Mouse (Mus musculus): ENCODE measurements around the gene Glmn. TPM values are rescaled to one million over a fixed set of nuclear protein-coding genes. Genes with fewer than 3 reads are reported as not detected.

Glmn gene
- polyA plus RNA-seq, 1 experiment: 0.46 TPM

GRCm38 (mm10) chr5:107569148-107569547 lies 28.5 kb downstream of the Glmn start:
- Histone ChIP-seq H3K36me3 (replicated peaks; ENCODE audit: low read length) (peaks cover 70% of the 10 kb centered on the region), H3K4me1 (peaks cover 17% of the 10 kb centered on the region), H3K4me3 (replicated peaks) (peak overlapping the region; percentile 23), H3K9me3 (peaks cover 18% of the 10 kb centered on the region), H3K27me3 (replicated peaks) (no peaks in the 10 kb centered on the region)
- TF ChIP-seq FLI1 (IDR thresholded peaks at IDR 0.05; ENCODE audit: low read length) (no peak), GATA1 (IDR thresholded peaks at IDR 0.05; ENCODE audit: borderline replicate concordance, low read length) (no peak)

DNA sequence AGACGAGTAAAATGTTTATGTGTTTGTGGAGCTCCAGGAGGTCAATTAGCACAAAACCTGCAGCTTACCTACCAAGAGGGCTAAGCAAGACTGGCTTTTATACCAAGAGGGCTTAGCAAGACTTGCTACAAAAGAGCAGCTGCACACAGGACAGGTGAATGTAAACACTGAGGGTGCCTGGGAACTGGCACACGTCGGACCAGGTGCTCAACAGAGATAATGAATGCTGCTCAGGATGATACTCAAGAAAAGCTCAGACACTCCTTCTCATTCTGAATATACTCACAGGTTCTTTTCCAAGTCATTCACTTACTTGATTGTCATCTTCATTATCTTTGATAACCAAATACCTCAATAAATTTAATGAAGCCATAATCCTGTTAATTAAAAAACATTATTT lies 40.7 kb downstream of the Glmn start:
- no peaks in the 10 kb centered on the region for H3K9me3 ChIP-seq
- peaks cover 4% of the 10 kb centered on the region for H3K4me1 ChIP-seq
- TF ChIP-seq GATA1 (IDR thresholded peaks at IDR 0.05; ENCODE audit: borderline replicate concordance, low read length): no peak
- TF ChIP-seq FLI1 (IDR thresholded peaks at IDR 0.05; ENCODE audit: low read length): no peak
- H3K4me3 ChIP-seq (replicated peaks): no peak overlapping the region
- H3K36me3 ChIP-seq (replicated peaks; ENCODE audit: low read length): peaks cover 76% of the 10 kb centered on the region
- no peaks in the 10 kb centered on the region for H3K27me3 ChIP-seq (replicated peaks)

DNA sequence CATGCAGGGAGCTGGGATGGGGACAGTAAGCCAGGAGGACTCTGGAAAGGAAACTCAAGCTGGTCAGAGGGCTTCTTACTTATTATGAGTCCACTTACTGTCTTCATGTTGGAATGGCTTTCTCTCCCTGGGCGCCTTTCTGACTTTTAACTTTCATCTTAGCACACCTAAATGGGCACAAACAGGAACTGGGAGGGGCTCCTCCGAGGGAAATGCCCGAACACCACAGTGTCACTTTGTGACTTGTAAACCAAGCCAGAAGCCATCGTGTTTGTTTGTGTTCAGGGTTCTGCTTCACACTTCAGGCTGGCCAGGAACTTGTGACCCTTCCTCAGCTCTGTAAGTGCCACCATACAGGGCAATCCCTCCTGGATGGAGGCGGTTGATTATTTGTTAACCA lies 43.4 kb downstream of the Glmn start:
- no peak for TF ChIP-seq GATA1 (IDR thresholded peaks at IDR 0.05; ENCODE audit: borderline replicate concordance, low read length)
- no peak for TF ChIP-seq FLI1 (IDR thresholded peaks at IDR 0.05; ENCODE audit: low read length)
- no peak overlapping the region for H3K4me3 ChIP-seq (replicated peaks)
- peaks cover 65% of the 10 kb centered on the region for H3K36me3 ChIP-seq (replicated peaks; ENCODE audit: low read length)
- H3K27me3 ChIP-seq (replicated peaks): no peaks in the 10 kb centered on the region
- H3K9me3 ChIP-seq: no peaks in the 10 kb centered on the region
- peaks cover 4% of the 10 kb centered on the region for H3K4me1 ChIP-seq

GRCm38 (mm10) chr5:107548444-107548843 lies 49.2 kb downstream of the Glmn start:
- H3K27me3 ChIP-seq (replicated peaks): no peaks in the 10 kb centered on the region
- no peak overlapping the region for H3K4me3 ChIP-seq (replicated peaks)
- no peaks in the 10 kb centered on the region for H3K9me3 ChIP-seq
- no peak for TF ChIP-seq GATA1 (IDR thresholded peaks at IDR 0.05; ENCODE audit: borderline replicate concordance, low read length)
- TF ChIP-seq FLI1 (IDR thresholded peaks at IDR 0.05; ENCODE audit: low read length): no peak
- peaks cover 12% of the 10 kb centered on the region; the same call in 1 of the 2 replicates for H3K4me1 ChIP-seq
- peaks cover 36% of the 10 kb centered on the region for H3K36me3 ChIP-seq (replicated peaks; ENCODE audit: low read length)

DNA sequence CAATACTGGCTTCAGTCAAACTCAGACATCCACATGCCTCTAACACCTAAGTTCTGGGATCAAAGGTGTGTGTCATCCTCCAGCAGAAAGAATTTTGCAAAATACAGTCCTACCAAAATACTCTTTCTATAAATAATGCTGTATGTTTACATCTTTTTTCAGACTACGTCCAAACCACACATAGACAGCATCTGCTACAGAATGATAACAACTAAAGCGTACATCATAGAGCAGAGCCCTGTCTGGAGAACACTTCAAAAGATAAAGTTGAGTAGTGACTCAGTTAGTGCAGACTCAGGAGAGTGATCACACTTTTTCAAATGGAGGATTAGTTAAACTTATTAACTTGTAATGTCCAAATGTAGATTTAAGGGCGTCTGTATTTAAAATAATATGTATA lies 49.7 kb downstream of the Glmn start:
- Histone ChIP-seq H3K4me1 (peaks cover 15% of the 10 kb centered on the region; the same call in 1 of the 2 replicates), H3K4me3 (replicated peaks) (no peak overlapping the region), H3K27me3 (replicated peaks) (no peaks in the 10 kb centered on the region), H3K36me3 (replicated peaks; ENCODE audit: low read length) (peaks cover 34% of the 10 kb centered on the region), H3K9me3 (no peaks in the 10 kb centered on the region)
- TF ChIP-seq FLI1 (IDR thresholded peaks at IDR 0.05; ENCODE audit: low read length) (no peak), GATA1 (IDR thresholded peaks at IDR 0.05; ENCODE audit: borderline replicate concordance, low read length) (no peak)

DNA sequence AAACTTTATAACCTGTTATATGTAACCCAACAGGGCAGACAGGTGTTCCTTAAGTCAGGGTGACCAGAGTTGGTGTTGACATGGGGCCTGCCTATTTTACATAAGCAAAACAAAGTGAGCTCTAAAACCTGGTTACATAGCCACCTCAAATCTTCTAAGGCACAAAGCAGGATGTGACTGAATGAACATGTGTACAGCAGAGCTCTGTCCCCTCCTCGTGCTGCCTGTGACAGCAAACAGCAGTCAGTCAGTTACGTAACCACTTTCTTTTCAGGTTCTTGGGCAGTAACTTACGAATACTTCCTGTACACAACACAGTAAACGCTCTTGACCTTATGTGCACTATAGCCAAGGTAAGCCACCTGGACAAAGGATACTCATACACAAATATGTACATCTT lies 51.8 kb downstream of the Glmn start:
- no peak for TF ChIP-seq FLI1 (IDR thresholded peaks at IDR 0.05; ENCODE audit: low read length)
- Histone ChIP-seq H3K27me3 (replicated peaks) (no peaks in the 10 kb centered on the region), H3K4me3 (replicated peaks) (no peak overlapping the region), H3K9me3 (no peaks in the 10 kb centered on the region), H3K36me3 (replicated peaks; ENCODE audit: low read length) (peaks cover 21% of the 10 kb centered on the region), H3K4me1 (peaks cover 17% of the 10 kb centered on the region; the same call in 1 of the 2 replicates)

GRCm38 (mm10) chr5:107541696-107542095 lies 56.0 kb downstream of the Glmn start:
- H3K27me3 ChIP-seq (replicated peaks): no peaks in the 10 kb centered on the region
- TF ChIP-seq GATA1 (IDR thresholded peaks at IDR 0.05; ENCODE audit: borderline replicate concordance, low read length) (no peak), FLI1 (IDR thresholded peaks at IDR 0.05; ENCODE audit: low read length) (no peak)
- H3K9me3 ChIP-seq: peaks cover 6% of the 10 kb centered on the region
- no peaks in the 10 kb centered on the region for H3K36me3 ChIP-seq (replicated peaks; ENCODE audit: low read length)
- peaks cover 10% of the 10 kb centered on the region for H3K4me1 ChIP-seq
- no peak overlapping the region for H3K4me3 ChIP-seq (replicated peaks)

DNA sequence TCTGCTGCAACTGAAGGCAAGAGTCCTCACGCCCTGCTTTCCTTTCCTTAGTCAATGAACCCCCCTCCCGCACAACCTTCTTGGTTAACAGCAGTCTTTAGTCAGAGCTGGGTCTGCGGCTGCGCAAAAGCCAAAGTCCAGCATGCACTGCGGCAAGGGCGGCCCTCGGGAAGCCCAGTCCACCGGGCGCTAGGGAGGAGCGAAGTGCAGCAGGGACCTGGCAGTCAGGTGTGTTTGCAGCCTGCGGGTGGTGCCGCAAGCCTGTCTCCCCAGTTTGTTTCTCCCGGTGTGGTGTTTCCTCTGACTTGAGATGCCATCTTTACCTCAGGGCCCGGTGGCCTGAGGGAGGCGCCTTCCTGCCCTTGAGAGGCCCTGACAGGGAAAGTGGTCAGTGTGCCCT lies 63.1 kb downstream of the Glmn start, which contains the start of gene 1700028K03Rik:
1700028K03Rik (plus strand) TSS at position 129 of the 400 bp plus-strand sequence.
- TF ChIP-seq GATA1 (IDR thresholded peaks at IDR 0.05; ENCODE audit: borderline replicate concordance, low read length): no peak
- no peak for TF ChIP-seq FLI1 (IDR thresholded peaks at IDR 0.05; ENCODE audit: low read length)
- no peaks in the 10 kb centered on the region for H3K27me3 ChIP-seq (replicated peaks)
- peaks cover 18% of the 10 kb centered on the region for H3K4me1 ChIP-seq
- H3K9me3 ChIP-seq: peaks cover 7% of the 10 kb centered on the region
- no peaks in the 10 kb centered on the region for H3K36me3 ChIP-seq (replicated peaks; ENCODE audit: low read length)
- H3K4me3 ChIP-seq (replicated peaks): no peak within 1 kb of the TSS

DNA sequence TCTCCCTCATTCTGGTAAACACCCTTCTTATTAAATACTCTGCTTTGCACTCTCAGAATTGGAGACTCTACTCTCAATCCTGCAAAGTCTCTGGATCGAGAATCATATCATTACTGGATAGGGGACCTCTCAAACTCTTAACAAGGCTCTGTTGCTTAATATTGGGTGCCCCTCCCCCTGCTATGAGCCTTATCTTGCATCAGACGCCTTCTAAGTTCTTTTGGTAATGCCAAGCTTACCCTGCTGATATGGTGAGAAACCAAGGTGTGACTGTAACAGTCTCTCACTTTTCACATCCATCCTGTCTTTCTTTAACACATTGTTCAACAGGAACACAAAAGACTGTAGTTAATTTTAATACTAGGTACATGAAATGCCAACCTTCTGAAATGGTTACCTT lies 64.1 kb downstream of the Glmn start:
- H3K27me3 ChIP-seq (replicated peaks): no peaks in the 10 kb centered on the region
- no peaks in the 10 kb centered on the region for H3K36me3 ChIP-seq (replicated peaks; ENCODE audit: low read length)
- no peak overlapping the region for H3K4me3 ChIP-seq (replicated peaks)
- peaks cover 26% of the 10 kb centered on the region for H3K4me1 ChIP-seq
- H3K9me3 ChIP-seq: peaks cover 7% of the 10 kb centered on the region
- TF ChIP-seq FLI1 (IDR thresholded peaks at IDR 0.05; ENCODE audit: low read length) (no peak), GATA1 (IDR thresholded peaks at IDR 0.05; ENCODE audit: borderline replicate concordance, low read length) (no peak)

- peaks cover 45% of the 10 kb centered on the region for H3K4me1 ChIP-seq
- H3K36me3 ChIP-seq (replicated peaks; ENCODE audit: low read length): no peaks in the 10 kb centered on the region
- no peak overlapping the region for H3K4me3 ChIP-seq (replicated peaks)
- H3K27me3 ChIP-seq (replicated peaks): no peaks in the 10 kb centered on the region
- TF ChIP-seq FLI1 (IDR thresholded peaks at IDR 0.05; ENCODE audit: low read length): no peak
- no peak for TF ChIP-seq GATA1 (IDR thresholded peaks at IDR 0.05; ENCODE audit: borderline replicate concordance, low read length)
- no peaks in the 10 kb centered on the region for H3K9me3 ChIP-seq
These were observed 68.8 kb downstream of the Glmn start for GRCm38 (mm10) chr5:107528856-107529255.

GRCm38 (mm10) chr5:107524281-107524680 lies 73.4 kb downstream of the Glmn start:
- peak overlapping the region; percentile 70 for H3K4me3 ChIP-seq (replicated peaks)
- H3K9me3 ChIP-seq: peaks cover 6% of the 10 kb centered on the region; the same call in 1 of the 2 replicates
- H3K36me3 ChIP-seq (replicated peaks; ENCODE audit: low read length): peaks cover 3% of the 10 kb centered on the region
- H3K4me1 ChIP-seq: peaks cover 68% of the 10 kb centered on the region
- no peaks in the 10 kb centered on the region for H3K27me3 ChIP-seq (replicated peaks)
- TF ChIP-seq FLI1 (IDR thresholded peaks at IDR 0.05; ENCODE audit: low read length) (no peak), GATA1 (IDR thresholded peaks at IDR 0.05; ENCODE audit: borderline replicate concordance, low read length) (no peak)
